Mouse (Mus musculus): ENCODE results near the gene Rftn2. TPM values are rescaled to one million over a fixed set of nuclear protein-coding genes. Genes with fewer than 3 reads are reported as not detected.
A peak's percentile ranks its signal among the peaks of the same experiment; 100 is the strongest.
"Not testable (repeated sequence)": the region's sequence is repeated elsewhere in the genome, so short reads cannot be mapped to it uniquely, and the experiment has no call there.

Gene Rftn2
- polyA plus RNA-seq, 1 experiment from 2014 or later, result 12.8 TPM

DNA sequence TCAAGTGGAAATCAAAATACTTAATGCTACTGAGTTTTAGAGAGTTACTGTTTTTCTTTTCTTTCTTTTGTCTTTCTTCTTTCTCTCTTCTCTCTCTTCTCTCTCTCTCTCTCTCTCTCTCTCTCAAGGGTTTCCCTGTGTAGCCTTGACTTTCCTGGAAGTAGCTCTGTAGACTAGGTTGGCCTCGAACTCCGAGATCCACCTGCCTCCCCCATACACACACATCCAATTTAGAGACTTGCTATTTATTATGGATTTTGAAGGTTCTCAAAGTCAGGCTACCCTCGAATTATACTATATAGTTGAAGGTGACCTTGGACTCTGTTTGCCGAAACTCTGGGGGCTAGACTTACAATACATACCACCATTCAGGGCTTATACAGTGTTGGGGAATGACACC, 94.3 kb downstream of the Rftn2 start:
- WGBS, result 61% methylated on average over 4 of the region's 4 CpGs

DNA sequence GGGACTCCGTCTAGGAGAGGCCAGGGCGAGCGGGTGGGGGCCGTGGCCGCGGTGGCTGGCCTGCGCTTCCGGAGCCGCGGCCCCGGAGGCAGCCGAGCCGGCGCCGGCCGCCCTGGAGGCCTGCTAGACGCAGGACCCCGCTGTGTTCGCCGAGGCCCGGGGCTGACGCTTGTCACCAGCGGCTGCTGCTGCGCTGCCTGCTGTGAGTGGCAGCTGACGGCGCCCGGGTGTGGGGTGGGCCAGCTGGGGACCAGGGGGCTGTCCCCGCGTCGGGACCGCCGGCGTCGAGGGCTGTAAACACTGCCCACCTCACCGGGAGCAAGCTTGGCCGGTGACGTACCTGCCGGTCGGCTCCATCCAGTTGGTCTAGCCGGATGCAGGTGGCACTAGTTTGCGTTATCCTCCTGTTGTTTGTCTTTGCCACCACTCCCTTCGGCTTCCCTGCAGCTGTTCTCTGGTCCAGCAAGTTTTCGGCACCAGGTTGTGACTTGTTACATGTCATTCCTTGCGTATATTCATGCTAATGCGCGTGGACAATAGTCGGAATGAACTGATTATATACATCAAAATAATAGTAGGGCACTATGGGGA, 95.1 kb downstream of the Rftn2 start:
- ATAC-seq (ENCODE audit: insufficient number of reproducible peaks, insufficient read depth, low FRiP score, low read depth), result peak; percentile 84
- H3K9ac ChIP-seq (replicated peaks; ENCODE audit: low read depth, low read length), result peak overlapping the region; percentile 98
- peaks cover 9% of the 10 kb centered on the region; the same call in 1 of the 2 replicates for H3K4me1 ChIP-seq (ENCODE audit: control insufficient read depth, insufficient read depth, low read length)
- H3K4me2 ChIP-seq (replicated peaks; ENCODE audit: low read depth, low read length), result peak overlapping the region; percentile 52
- peak overlapping the region; percentile 99 for H3K27ac ChIP-seq (ENCODE audit: low read length)
- WGBS, result under 1% methylated on average over 47 of the region's 47 CpGs
- no peaks in the 10 kb centered on the region for H3K27me3 ChIP-seq (ENCODE audit: control insufficient read depth, insufficient read depth, low read length)
- no peaks in the 10 kb centered on the region for H3K9me3 ChIP-seq (ENCODE audit: control insufficient read depth, low read depth, low read length)
- H3K36me3 ChIP-seq (ENCODE audit: control insufficient read depth, insufficient read depth, low read length), result no peaks in the 10 kb centered on the region
- peak overlapping the region; percentile 96 for H3K4me3 ChIP-seq (ENCODE audit: low read depth, low read length)

More for the DNA sequence above, 94.3 kb downstream of the Rftn2 start:
- Histone ChIP-seq H3K4me3 (ENCODE audit: low read depth, low read length) (peak overlapping the region; percentile 96), H3K36me3 (ENCODE audit: control insufficient read depth, insufficient read depth, low read length) (no peaks in the 10 kb centered on the region), H3K4me2 (replicated peaks; ENCODE audit: low read depth, low read length) (peak overlapping the region; percentile 52), H3K27ac (ENCODE audit: low read length) (peak overlapping the region; percentile 99; the same call in 1 of the 2 replicates), H3K9me3 (ENCODE audit: control insufficient read depth, low read depth, low read length) (no peaks in the 10 kb centered on the region), H3K4me1 (ENCODE audit: control insufficient read depth, insufficient read depth, low read length) (peaks cover 9% of the 10 kb centered on the region; the same call in 1 of the 2 replicates), H3K27me3 (ENCODE audit: control insufficient read depth, insufficient read depth, low read length) (no peaks in the 10 kb centered on the region), H3K9ac (replicated peaks; ENCODE audit: low read depth, low read length) (peak overlapping the region; percentile 98; the same call in 1 of the 2 replicates)
- no peak for ATAC-seq (ENCODE audit: insufficient number of reproducible peaks, insufficient read depth, low FRiP score, low read depth)

DNA sequence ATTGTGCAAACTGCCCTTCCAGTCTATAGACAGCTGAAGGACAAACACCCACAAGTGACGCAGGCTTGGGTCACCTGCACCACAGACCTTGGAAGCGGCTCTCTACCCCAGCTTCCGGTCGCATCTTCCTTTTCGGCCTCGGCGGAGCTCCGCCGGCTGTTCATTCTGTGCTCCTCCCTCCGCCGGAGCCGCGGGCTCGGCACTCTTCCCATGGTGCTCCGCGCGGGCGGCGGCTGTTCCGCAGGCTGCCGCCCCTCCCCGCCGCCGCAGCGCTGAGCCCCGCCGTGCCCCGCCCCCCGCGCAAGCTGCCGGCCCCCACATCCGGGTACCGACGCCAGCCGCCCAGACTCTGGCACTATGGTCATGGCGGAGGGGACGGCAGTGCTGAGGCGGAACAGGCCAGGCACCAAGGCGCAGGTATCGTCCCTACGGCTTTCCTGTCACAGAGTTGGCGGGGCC, 95.6 kb downstream of the Rftn2 start, which contains the start of gene Mob4:
Mob4 (plus strand) TSS at position 289 of the 459 bp plus-strand sequence.
- WGBS, result under 1% methylated on average over 42 of the region's 42 CpGs

DNA sequence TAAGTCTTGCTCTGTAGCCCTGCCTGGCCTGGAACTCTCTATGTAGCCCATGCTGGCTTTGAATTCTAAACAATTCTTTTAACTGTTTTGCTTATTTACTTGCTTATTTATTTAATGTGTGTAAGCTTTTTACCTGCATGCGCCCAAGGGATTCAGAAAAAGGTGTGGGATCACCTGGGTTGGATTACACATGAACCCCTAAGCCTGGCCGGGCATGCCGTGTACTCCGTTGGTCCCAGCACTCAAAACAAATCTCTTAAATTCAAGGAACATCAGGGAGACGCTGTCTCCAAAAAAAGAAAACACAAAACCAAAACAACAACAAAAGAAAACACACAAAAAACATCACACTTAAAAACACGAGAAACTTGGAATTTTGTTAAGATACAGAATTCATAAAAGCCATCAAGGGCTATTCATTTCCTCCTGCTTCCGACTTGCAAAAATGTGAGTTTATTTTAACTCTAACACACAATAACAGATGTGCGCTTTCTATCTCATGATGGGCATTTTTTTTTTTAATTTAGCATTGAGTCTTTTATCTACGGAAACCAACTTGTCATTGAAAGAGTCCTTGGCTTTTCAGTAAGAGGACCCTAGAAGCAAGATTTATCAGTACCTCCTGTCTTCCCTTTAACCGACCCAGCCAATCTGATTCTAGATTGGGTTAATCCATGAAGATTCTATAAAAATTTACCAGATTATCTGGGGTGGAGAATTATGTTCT, 96.2 kb downstream of the Rftn2 start:
- H3K4me2 ChIP-seq (replicated peaks; ENCODE audit: low read depth, low read length), result peak overlapping the region; percentile 52
- H3K4me3 ChIP-seq (ENCODE audit: low read depth, low read length), result peak overlapping the region; percentile 96
- H3K9ac ChIP-seq (replicated peaks; ENCODE audit: low read depth, low read length), result peak overlapping the region; percentile 31
- WGBS, result 64% methylated on average over 10 of the region's 10 CpGs
- ATAC-seq (ENCODE audit: insufficient number of reproducible peaks, insufficient read depth, low FRiP score, low read depth), result no peak
- peaks cover 9% of the 10 kb centered on the region; the same call in 1 of the 2 replicates for H3K4me1 ChIP-seq (ENCODE audit: control insufficient read depth, insufficient read depth, low read length)
- H3K27ac ChIP-seq (ENCODE audit: low read length), result peak overlapping the region; percentile 99; the same call in 1 of the 2 replicates
- no peaks in the 10 kb centered on the region for H3K36me3 ChIP-seq (ENCODE audit: control insufficient read depth, insufficient read depth, low read length)
- H3K27me3 ChIP-seq (ENCODE audit: control insufficient read depth, insufficient read depth, low read length), result no peaks in the 10 kb centered on the region
- no peaks in the 10 kb centered on the region for H3K9me3 ChIP-seq (ENCODE audit: control insufficient read depth, low read depth, low read length)

More for the DNA sequence above, 95.6 kb downstream of the Rftn2 start, which contains the start of gene Mob4:
- peak; percentile 95 for ATAC-seq (ENCODE audit: insufficient number of reproducible peaks, insufficient read depth, low FRiP score, low read depth)
- Histone ChIP-seq H3K4me2 (replicated peaks; ENCODE audit: low read depth, low read length) (peak within 1 kb of the TSS; percentile 52), H3K27me3 (ENCODE audit: control insufficient read depth, insufficient read depth, low read length) (no peaks in the 10 kb centered on the region), H3K4me3 (ENCODE audit: low read depth, low read length) (peak within 1 kb of the TSS; percentile 96), H3K9ac (replicated peaks; ENCODE audit: low read depth, low read length) (peak within 1 kb of the TSS; percentile 98), H3K27ac (ENCODE audit: low read length) (peak within 1 kb of the TSS; percentile 99), H3K9me3 (ENCODE audit: control insufficient read depth, low read depth, low read length) (no peaks in the 10 kb centered on the region), H3K4me1 (ENCODE audit: control insufficient read depth, insufficient read depth, low read length) (peaks cover 9% of the 10 kb centered on the region; the same call in 1 of the 2 replicates), H3K36me3 (ENCODE audit: control insufficient read depth, insufficient read depth, low read length) (no peaks in the 10 kb centered on the region)

DNA sequence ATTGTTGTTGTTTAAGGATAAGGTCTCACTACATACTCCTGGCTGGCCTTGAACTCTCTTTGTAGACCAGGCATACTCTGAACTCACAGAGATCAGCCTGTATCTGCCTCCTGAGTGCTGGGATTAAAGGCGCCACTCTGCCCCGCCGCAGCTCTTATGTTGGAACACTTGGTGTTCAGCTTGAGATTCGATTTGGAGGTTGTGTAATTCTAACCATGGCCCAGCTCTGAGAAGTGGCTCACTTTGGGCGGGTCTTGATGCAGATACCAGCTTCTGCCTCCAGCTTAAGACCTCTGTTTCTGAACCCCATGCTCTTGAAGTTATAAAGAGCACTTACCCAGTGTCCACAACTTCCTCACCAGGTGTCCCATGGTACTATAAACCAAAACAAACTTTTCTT, 96.9 kb downstream of the Rftn2 start:
- 94% methylated on average over 5 of the region's 5 CpGs for whole genome bisulfite sequencing
- ATAC-seq (ENCODE audit: insufficient number of reproducible peaks, insufficient read depth, low FRiP score, low read depth), result no peak

DNA sequence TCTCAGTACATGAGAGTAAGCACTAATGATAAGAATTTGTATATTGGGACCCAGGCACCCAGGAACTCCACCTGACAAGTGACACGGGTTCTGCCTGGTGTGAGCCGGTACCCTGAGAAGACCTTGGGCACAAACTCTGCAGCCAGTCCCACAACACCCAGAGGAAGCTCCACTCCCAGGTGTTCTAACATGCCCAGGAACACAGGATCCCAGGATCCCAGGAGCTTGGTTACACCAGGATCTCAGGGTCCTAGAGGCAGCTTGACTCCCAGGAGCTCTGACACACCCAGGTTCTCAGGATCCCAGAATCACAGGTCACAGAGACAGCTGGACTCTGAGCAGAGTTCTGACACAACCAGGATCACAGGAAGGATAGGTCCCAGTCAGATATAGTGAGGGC, 102.4 kb downstream of the Rftn2 start:
- H3K36me3 ChIP-seq (ENCODE audit: control insufficient read depth, insufficient read depth, low read length); H3K4me2 ChIP-seq (replicated peaks; ENCODE audit: low read depth, low read length); H3K27me3 ChIP-seq (ENCODE audit: control insufficient read depth, insufficient read depth, low read length); ATAC-seq (ENCODE audit: insufficient number of reproducible peaks, insufficient read depth, low FRiP score, low read depth); H3K27ac ChIP-seq (ENCODE audit: low read length); H3K9me3 ChIP-seq (ENCODE audit: control insufficient read depth, low read depth, low read length); H3K4me1 ChIP-seq (ENCODE audit: control insufficient read depth, insufficient read depth, low read length); H3K4me3 ChIP-seq (ENCODE audit: low read depth, low read length); H3K9ac ChIP-seq (replicated peaks; ENCODE audit: low read depth, low read length): not testable (repeated sequence)
- 93% methylated on average over 2 of the region's 2 CpGs for WGBS

More for the DNA sequence above, 96.9 kb downstream of the Rftn2 start:
- Histone ChIP-seq H3K4me3 (ENCODE audit: low read depth, low read length) (no peak overlapping the region), H3K9ac (replicated peaks; ENCODE audit: low read depth, low read length) (no peak overlapping the region), H3K9me3 (ENCODE audit: control insufficient read depth, low read depth, low read length) (no peaks in the 10 kb centered on the region), H3K36me3 (ENCODE audit: control insufficient read depth, insufficient read depth, low read length) (no peaks in the 10 kb centered on the region), H3K4me1 (ENCODE audit: control insufficient read depth, insufficient read depth, low read length) (peaks cover 9% of the 10 kb centered on the region; the same call in 1 of the 2 replicates), H3K4me2 (replicated peaks; ENCODE audit: low read depth, low read length) (no peak overlapping the region), H3K27me3 (ENCODE audit: control insufficient read depth, insufficient read depth, low read length) (no peaks in the 10 kb centered on the region), H3K27ac (ENCODE audit: low read length) (no peak overlapping the region)

DNA sequence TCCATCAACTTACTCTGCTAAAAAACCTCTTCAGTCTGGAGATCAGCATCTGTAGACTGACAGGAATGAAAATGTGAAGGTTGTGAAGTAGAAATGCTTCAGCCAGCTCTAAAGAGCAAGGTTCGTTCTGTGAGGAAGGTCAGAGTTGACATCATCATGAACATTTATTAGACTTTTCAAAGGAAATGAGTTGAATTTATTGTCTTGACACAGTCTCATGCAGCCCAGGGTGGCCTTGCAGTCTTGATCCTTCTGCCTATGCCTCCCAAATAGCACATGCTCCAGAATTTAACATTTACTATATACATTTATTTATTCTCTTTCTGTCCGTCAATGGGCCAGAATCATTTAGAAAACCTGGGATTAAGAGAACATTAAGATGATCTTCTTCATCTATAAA, 103.0 kb downstream of the Rftn2 start:
- no peak overlapping the region for H3K4me3 ChIP-seq (ENCODE audit: low read depth, low read length)
- H3K9me3 ChIP-seq (ENCODE audit: control insufficient read depth, low read depth, low read length), result no peaks in the 10 kb centered on the region
- no peaks in the 10 kb centered on the region for H3K4me1 ChIP-seq (ENCODE audit: control insufficient read depth, insufficient read depth, low read length)
- no peak for ATAC-seq (ENCODE audit: insufficient number of reproducible peaks, insufficient read depth, low FRiP score, low read depth)
- H3K9ac ChIP-seq (replicated peaks; ENCODE audit: low read depth, low read length), result no peak overlapping the region
- 78% methylated on average over 2 of the region's 2 CpGs for WGBS
- H3K4me2 ChIP-seq (replicated peaks; ENCODE audit: low read depth, low read length), result no peak overlapping the region
- H3K27me3 ChIP-seq (ENCODE audit: control insufficient read depth, insufficient read depth, low read length), result no peaks in the 10 kb centered on the region
- no peaks in the 10 kb centered on the region for H3K36me3 ChIP-seq (ENCODE audit: control insufficient read depth, insufficient read depth, low read length)
- no peak overlapping the region for H3K27ac ChIP-seq (ENCODE audit: low read length)

DNA sequence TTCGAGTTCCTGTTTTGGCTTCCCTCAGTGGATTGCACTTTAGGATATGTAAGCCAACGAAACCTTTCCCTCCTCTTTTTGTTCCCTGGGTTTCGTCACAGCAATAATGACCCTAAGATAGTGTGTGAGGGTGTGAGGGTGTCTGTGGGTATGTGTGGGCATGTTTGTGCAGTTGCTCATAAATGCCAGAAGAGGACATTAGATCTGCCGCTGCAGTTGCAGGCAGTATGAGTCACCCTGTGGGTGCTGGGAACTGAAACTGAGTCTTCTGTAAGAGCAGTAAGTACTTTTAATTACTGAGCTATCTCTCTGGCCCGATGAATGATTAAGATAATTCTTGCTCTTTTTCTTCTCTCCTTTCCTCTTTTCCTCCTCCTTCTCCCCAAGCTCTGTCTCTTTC, 103.5 kb downstream of the Rftn2 start:
- no peak overlapping the region for H3K9ac ChIP-seq (replicated peaks; ENCODE audit: low read depth, low read length)
- 91% methylated on average over 5 of the region's 5 CpGs for WGBS
- H3K27ac ChIP-seq (ENCODE audit: low read length), result no peak overlapping the region
- H3K4me1 ChIP-seq (ENCODE audit: control insufficient read depth, insufficient read depth, low read length), result no peaks in the 10 kb centered on the region
- H3K36me3 ChIP-seq (ENCODE audit: control insufficient read depth, insufficient read depth, low read length), result no peaks in the 10 kb centered on the region
- H3K9me3 ChIP-seq (ENCODE audit: control insufficient read depth, low read depth, low read length), result no peaks in the 10 kb centered on the region
- ATAC-seq (ENCODE audit: insufficient number of reproducible peaks, insufficient read depth, low FRiP score, low read depth), result no peak
- H3K27me3 ChIP-seq (ENCODE audit: control insufficient read depth, insufficient read depth, low read length), result no peaks in the 10 kb centered on the region
- H3K4me2 ChIP-seq (replicated peaks; ENCODE audit: low read depth, low read length), result no peak overlapping the region
- no peak overlapping the region for H3K4me3 ChIP-seq (ENCODE audit: low read depth, low read length)

Data from stomach, embryonic 14.5 days (tissue).